Mouse (Mus musculus): ENCODE data around the gene Arhgap5. TPM values are rescaled to one million over a fixed set of nuclear protein-coding genes. Genes with fewer than 3 reads are reported as not detected.

The Arhgap5 gene
- polyA plus RNA-seq (2012; rRNA removed), result 20.4 and 22.6 TPM in 2 replicates

GRCm38 (mm10) chr12:52503456-52504320, at the start of gene Arhgap5:
TSS of gene Arhgap5 (plus strand) at chr12:52503972.

Other genes with a start within 250 kb of the Arhgap5 start
- gene Akap6, start 195.4 kb downstream of the Arhgap5 start, polyA plus RNA-seq (2012; rRNA removed), result 14.4 TPM in 2 replicates

All from central nervous system, embryonic 14 days (tissue).